Mouse (Mus musculus) embryonic facial prominence, embryonic 15.5 days (tissue): ENCODE data around the gene Ampd3. TPM values are rescaled to one million over a fixed set of nuclear protein-coding genes. Genes with fewer than 3 reads are reported as not detected.
A peak's percentile ranks its signal among the peaks of the same experiment; 100 is the strongest.

ENCODE experiments used
- ATAC-seq: fragments of 200-750 bp; cut with Nextera tagmentation; 2 replicates; pipeline ENCODE4 v1.8.0; 2017; ENCODE audit warnings: low read depth, moderate TSS enrichment; ENCODE audit not compliant: insufficient number of reproducible peaks, low FRiP score, low TSS enrichment
- H3K27ac ChIP-seq: fragments of 300-500 bp; sonication (generic); replicated peaks from 2 replicates; pipeline ENCODE4 v1.5.1; 2015; ENCODE audit warnings: mild to moderate bottlenecking, inconsistent platforms
- H3K27me3 ChIP-seq: fragments of 300-500 bp; sonication (generic); 2 replicates; pipeline ENCODE4 v1.6.1; 2015; ENCODE audit warnings: inconsistent platforms
- H3K36me3 ChIP-seq: fragments of 300-500 bp; sonication (generic); 2 replicates; pipeline ENCODE4 v1.6.1; 2015; ENCODE audit warnings: mild to moderate bottlenecking, inconsistent platforms
- H3K4me1 ChIP-seq: fragments of 300-500 bp; sonication (generic); 2 replicates; pipeline ENCODE4 v1.6.1; 2015; ENCODE audit warnings: inconsistent platforms
- H3K4me2 ChIP-seq: fragments of 300-500 bp; sonication (generic); replicated peaks from 2 replicates; pipeline ENCODE4 v1.6.1; 2015; ENCODE audit warnings: mild to moderate bottlenecking, inconsistent platforms
- H3K4me3 ChIP-seq: fragments of 300-500 bp; sonication (generic); replicated peaks from 2 replicates; pipeline ENCODE4 v1.5.1; 2015; ENCODE audit warnings: mild to moderate bottlenecking, inconsistent platforms
- H3K9ac ChIP-seq: fragments of 300-500 bp; sonication (generic); 2 replicates; pipeline ENCODE4 v1.6.1; 2015; ENCODE audit warnings: inconsistent platforms
- H3K9me3 ChIP-seq: fragments of 300-500 bp; sonication (generic); replicated peaks from 2 replicates; pipeline ENCODE4 v1.6.1; 2016; ENCODE audit warnings: inconsistent platforms
- WGBS: fragments of 180-500 bp; shearing (Covaris S2); methylation state at CpG from one replicate; pipeline ENCODE4 v1.1.7; 2015; 5-methylcytosine and 5-hydroxymethylcytosine counted together
- polyA plus RNA-seq: library from polyadenylated mRNA; unstranded; fragments of >200 nt; fragmentation: Nextera tagmentation; extraction: Ambion mirVana; gene quantifications from 2 replicates; pipeline ENCODE4 v1.2.1, GENCODE M21; 2015

Gene Ampd3
- polyA plus RNA-seq, 1 experiment from 2014 or later: 10.6 TPM

DNA sequence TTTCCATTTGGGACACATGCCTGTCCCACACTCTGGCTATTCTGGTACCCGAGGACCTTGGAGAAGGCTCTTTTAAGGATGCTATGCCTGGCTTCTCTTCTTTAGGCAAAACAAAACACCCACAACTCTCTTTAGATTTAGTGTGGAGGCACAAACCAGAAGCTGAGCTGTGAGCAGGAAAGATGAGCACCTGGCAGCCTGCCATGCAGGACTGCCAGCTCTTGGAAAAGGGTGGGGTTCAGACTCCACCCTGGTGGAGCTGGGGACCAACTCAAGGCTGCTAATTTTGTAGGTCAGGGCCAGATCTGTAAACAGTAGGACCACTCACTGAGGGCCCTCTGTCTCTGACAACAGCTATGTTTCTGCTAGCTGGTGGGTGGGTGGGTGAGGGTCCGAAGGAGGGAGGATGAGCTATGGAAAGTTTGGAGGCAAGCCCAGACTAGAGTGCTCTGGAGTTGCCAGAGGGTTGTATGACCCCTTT lies 13.3 kb downstream of the Ampd3 start:
- no peak overlapping the region for H3K4me2 ChIP-seq

DNA sequence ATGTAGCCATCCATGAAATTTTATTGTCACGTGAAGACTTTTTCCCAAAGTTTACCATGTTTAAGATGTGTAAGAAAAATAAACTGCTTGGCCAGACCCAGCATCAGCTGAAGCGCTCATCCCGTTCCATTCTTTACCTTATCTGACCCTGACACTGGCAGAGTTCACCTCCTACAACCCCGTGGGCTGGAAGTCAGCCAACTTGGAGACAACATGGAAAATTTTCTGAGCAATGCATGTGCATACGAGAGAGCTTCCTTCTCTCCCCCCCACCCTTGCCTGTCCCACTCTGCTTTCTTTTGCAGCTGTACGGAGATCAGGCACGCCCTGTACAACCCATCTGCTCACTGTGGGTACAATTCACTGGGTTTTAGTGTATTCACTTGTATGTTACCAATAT lies 14.1 kb downstream of the Ampd3 start:
- WGBS: 44% methylated on average over 7 of the region's 7 CpGs
- H3K9ac ChIP-seq: no peak overlapping the region
- H3K4me1 ChIP-seq: peaks cover 60% of the 10 kb centered on the region
- no peak for ATAC-seq
- H3K27me3 ChIP-seq: no peaks in the 10 kb centered on the region
- H3K27ac ChIP-seq: peak overlapping the region; percentile 79
- no peaks in the 10 kb centered on the region for H3K9me3 ChIP-seq
- no peaks in the 10 kb centered on the region for H3K36me3 ChIP-seq
- H3K4me3 ChIP-seq: no peak overlapping the region
- H3K4me2 ChIP-seq: no peak overlapping the region

More for the DNA sequence above, 13.3 kb downstream of the Ampd3 start:
- Histone ChIP-seq H3K4me1 (peaks cover 66% of the 10 kb centered on the region), H3K4me3 (no peak overlapping the region), H3K27me3 (no peaks in the 10 kb centered on the region), H3K27ac (peak overlapping the region; percentile 79), H3K9ac (no peak overlapping the region), H3K9me3 (no peaks in the 10 kb centered on the region), H3K36me3 (no peaks in the 10 kb centered on the region)
- peak; percentile 67 for ATAC-seq
- WGBS: 15% methylated on average over 2 of the region's 2 CpGs

DNA sequence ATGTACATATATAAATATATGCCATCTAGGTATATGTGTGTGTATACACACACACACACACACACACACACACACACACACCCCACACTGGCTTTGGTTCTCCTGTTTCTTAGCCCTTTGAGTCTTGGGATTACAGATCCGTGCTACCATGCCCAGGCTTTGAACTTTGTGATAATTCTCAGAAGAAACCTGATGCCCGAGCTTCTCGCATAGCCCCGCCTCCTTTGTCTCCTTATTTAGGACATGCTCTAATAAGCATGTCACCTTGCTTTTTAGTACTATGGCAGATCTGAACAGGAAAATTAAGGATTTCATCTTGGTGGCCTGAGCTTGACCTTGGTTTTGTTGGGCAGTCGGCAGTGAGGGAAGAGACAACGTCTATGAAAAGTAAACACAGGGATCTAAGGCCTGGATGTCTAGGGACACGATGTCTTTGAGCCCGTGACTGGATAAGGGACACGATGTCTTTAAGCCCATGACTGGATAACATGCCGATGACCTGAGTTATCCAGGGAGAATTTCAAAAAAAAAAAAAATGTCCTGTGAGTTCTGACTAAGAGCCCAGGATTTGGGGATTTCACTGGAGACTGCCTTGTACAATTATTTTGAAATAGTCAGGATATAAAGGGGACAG lies 15.0 kb downstream of the Ampd3 start:
- no peak for ATAC-seq
- Histone ChIP-seq H3K36me3 (no peaks in the 10 kb centered on the region), H3K27me3 (no peaks in the 10 kb centered on the region), H3K9ac (no peak overlapping the region), H3K4me2 (no peak overlapping the region), H3K27ac (no peak overlapping the region), H3K9me3 (no peaks in the 10 kb centered on the region), H3K4me1 (peaks cover 53% of the 10 kb centered on the region), H3K4me3 (no peak overlapping the region)
- WGBS: 36% methylated on average over 10 of the region's 10 CpGs

DNA sequence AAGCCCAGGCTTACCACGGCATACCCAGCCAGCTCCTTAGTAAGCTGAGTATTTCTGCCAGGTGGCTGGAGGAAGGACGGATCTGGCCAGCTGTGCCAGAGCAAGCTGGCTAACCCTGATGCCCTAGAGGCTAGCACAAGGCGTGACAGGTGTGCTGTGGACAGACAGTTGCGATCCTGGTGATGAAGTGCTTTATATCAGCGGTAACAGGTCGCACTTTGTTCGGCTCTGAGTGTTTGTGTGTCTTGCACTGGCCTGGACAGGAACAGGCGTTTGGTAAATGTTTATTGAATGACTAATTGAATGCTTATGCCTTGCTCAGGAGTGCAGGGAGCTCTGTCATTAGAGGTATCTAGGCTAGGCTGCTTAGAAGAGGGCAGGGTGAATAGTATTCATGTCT lies 17.0 kb downstream of the Ampd3 start:
- Histone ChIP-seq H3K9ac (no peak overlapping the region), H3K27me3 (no peaks in the 10 kb centered on the region), H3K36me3 (no peaks in the 10 kb centered on the region), H3K4me3 (no peak overlapping the region), H3K4me1 (peaks cover 45% of the 10 kb centered on the region), H3K4me2 (no peak overlapping the region), H3K27ac (no peak overlapping the region), H3K9me3 (no peaks in the 10 kb centered on the region)
- ATAC-seq: no peak
- 54% methylated on average over 8 of the region's 8 CpGs for WGBS

DNA sequence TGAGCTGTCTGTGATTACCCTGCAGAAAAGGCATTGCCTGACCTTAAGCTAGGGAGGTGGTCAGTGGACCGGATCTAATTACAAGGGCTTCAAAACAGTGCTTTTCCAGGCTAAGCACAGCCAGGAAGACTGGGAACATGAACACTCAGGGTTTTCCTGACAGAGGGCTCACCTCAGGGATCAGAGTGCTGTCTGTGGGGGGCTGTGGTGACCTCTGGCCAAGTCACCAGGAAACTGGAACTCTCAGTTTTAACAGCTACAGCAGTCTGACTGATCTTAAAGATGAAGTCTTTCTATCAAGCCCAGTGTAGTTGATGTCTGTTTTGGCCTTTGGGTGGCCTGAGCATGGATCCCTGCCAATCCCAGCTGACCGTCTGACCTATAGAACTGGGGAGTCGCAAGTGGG lies 17.7 kb downstream of the Ampd3 start:
- no peak for ATAC-seq
- 51% methylated on average over 3 of the region's 3 CpGs for WGBS
- H3K9me3 ChIP-seq: no peaks in the 10 kb centered on the region
- H3K36me3 ChIP-seq: no peaks in the 10 kb centered on the region
- H3K4me2 ChIP-seq: no peak overlapping the region
- no peaks in the 10 kb centered on the region for H3K27me3 ChIP-seq
- no peak overlapping the region for H3K9ac ChIP-seq
- H3K4me3 ChIP-seq: no peak overlapping the region
- peaks cover 37% of the 10 kb centered on the region for H3K4me1 ChIP-seq
- H3K27ac ChIP-seq: no peak overlapping the region

DNA sequence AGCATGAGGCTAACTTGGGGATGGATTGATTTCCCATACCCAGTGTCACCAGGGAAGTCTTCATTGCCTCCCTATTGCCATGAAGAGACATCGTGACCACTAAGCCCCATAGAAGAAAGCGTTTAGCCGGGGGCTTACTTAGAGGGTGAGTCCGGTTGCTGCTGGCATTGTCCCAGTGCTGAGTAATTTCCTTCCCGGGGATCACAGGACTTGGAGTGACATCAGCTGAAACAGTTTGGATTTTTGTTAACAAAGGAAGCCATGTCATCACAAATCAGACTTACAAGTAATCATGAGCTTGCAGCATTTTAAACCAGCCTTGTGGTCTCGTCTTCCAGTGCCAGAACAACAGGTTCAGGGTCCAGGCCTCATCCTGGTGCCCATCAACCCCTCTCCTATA lies 19.3 kb downstream of the Ampd3 start:
- no peak overlapping the region for H3K27ac ChIP-seq
- no peak for ATAC-seq
- H3K36me3 ChIP-seq: no peaks in the 10 kb centered on the region
- no peak overlapping the region for H3K4me3 ChIP-seq
- H3K4me2 ChIP-seq: no peak overlapping the region
- H3K4me1 ChIP-seq: peaks cover 21% of the 10 kb centered on the region
- no peaks in the 10 kb centered on the region for H3K27me3 ChIP-seq
- WGBS: 59% methylated on average over 6 of the region's 6 CpGs
- H3K9me3 ChIP-seq: no peaks in the 10 kb centered on the region
- no peak overlapping the region for H3K9ac ChIP-seq

DNA sequence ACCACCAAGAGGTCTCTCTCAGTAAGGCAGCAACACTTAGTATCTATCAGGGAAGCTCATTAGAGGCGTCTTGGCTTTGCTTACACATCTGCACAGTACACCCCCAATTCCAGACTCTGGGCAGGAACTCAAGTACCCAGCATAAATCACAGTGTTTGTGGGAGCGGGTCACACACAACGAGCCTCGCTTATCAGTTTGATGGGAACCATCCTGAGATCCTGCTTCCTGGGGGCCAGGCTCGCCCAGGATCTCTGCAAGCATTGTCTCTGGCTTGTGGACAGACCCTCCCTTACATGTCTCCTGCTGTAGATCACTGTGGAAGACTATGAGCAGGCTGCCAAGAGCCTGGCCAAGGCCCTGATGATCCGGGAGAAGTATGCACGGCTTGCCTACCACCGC lies 22.9 kb downstream of the Ampd3 start:
- Histone ChIP-seq H3K9ac (no peak overlapping the region), H3K27me3 (no peaks in the 10 kb centered on the region), H3K4me2 (no peak overlapping the region), H3K27ac (no peak overlapping the region), H3K4me3 (no peak overlapping the region), H3K4me1 (peaks cover 7% of the 10 kb centered on the region; the same call in 1 of the 2 replicates), H3K9me3 (no peaks in the 10 kb centered on the region), H3K36me3 (no peaks in the 10 kb centered on the region)
- no peak for ATAC-seq
- WGBS: 87% methylated on average over 8 of the region's 8 CpGs

DNA sequence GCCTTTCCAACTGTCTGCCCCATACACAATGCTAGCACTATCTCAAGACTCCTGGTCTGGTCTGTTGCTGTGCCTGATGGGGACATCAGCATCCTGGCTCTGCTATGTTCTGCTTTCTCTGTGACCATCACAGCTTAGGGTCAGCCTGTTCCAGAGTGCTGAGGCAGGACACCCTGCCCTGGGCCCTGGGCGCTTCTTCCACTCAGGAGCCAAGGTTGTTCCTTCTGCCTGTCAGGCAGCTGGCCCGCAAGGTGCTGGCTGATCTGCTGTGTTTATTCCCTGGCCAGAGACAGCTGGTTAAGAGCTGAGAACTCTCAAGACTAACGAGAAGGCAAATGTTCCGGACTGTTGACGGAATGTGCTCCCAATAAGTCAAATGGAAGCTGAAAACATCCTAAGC lies 24.2 kb downstream of the Ampd3 start:
- no peak for ATAC-seq
- Histone ChIP-seq H3K4me2 (no peak overlapping the region), H3K36me3 (no peaks in the 10 kb centered on the region), H3K27me3 (no peaks in the 10 kb centered on the region), H3K9me3 (no peaks in the 10 kb centered on the region), H3K9ac (no peak overlapping the region), H3K27ac (no peak overlapping the region), H3K4me1 (peaks cover 14% of the 10 kb centered on the region; the same call in 1 of the 2 replicates), H3K4me3 (no peak overlapping the region)
- 75% methylated on average over 5 of the region's 5 CpGs for WGBS

DNA sequence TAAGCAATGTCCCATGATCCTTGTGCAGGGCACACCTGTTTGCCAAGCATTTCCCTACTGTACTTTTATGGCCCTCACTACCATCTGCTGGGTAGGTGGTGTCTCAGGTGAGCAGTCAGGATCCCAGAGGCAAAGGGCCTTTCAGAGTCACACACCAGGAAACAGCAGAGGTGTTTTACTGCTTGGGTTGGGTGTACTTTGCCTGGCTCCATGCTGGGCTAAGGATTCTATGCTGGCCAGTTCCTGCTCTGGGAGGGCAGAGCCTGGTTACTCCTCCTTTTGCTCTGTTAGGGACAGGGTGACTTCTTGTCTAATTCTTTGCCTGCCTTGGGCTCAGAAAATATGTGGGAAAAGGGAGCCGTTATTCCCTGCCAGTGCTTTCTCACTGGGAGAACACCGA lies 24.8 kb downstream of the Ampd3 start:
- no peak for ATAC-seq
- no peaks in the 10 kb centered on the region for H3K36me3 ChIP-seq
- H3K27me3 ChIP-seq: no peaks in the 10 kb centered on the region
- no peak overlapping the region for H3K4me3 ChIP-seq
- H3K4me2 ChIP-seq: no peak overlapping the region
- WGBS: 76% methylated on average over 2 of the region's 2 CpGs
- H3K4me1 ChIP-seq: peaks cover 15% of the 10 kb centered on the region; the same call in 1 of the 2 replicates
- H3K9me3 ChIP-seq: no peaks in the 10 kb centered on the region
- H3K27ac ChIP-seq: no peak overlapping the region
- no peak overlapping the region for H3K9ac ChIP-seq

DNA sequence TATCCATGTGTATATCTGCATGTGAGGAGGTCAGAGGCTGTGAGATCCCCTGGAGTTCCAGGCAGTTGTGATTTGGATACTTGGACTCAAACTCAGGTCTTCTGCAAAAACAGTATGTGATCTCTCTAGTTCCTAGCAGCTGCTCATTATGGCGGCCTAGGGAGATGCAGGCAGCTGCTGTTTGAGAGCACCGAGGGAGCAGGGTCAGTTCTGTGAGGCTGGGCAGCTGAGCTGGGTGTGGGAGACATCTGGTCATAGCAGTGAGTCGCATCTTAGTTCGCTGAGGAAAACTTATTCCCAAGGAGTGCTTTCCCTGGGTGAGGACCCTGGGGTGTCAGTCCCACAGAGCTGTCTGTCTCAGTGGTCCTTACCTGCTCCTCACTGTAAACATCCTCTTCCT lies 26.7 kb downstream of the Ampd3 start:
- 73% methylated on average over 4 of the region's 4 CpGs for WGBS
- ATAC-seq: no peak
- no peak overlapping the region for H3K9ac ChIP-seq

DNA sequence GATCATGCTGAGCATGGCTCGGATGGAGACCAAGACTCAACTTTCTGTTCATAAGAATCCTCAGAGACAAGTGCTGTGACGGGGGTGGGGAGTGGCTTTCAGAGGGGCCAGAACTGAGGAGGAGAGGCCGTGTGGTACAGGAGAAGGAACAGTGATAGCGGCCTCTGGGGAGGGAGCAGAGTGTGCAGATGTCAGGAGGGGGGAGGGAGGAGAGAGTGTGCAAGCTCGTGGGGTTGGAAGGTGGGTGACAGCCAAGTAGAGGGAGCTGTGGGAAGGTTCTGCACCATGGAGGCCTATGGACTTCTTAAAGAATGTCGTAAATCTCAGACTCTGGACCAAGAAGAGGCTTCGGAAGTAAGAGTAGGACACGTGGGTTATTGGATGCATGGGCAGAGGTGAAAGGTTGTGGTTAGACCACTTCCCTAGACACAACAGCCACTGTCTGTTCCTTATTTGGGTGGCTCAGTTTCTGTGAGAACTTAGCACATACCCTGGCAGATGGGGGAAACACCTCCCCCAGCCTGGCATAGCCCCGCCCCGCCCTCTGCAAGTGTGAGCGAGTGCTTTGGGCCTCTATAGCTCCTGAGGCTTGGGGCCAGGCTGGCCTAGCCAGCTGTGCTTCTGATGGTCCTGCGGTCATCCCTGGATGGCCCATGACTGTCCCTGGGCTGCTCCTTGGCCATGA lies 28.5 kb downstream of the Ampd3 start:
- H3K27me3 ChIP-seq: no peaks in the 10 kb centered on the region
- no peaks in the 10 kb centered on the region for H3K9me3 ChIP-seq
- H3K4me2 ChIP-seq: no peak overlapping the region
- H3K9ac ChIP-seq: no peak overlapping the region
- ATAC-seq: no peak
- no peak overlapping the region for H3K4me3 ChIP-seq
- peaks cover 22% of the 10 kb centered on the region; the same call in 1 of the 2 replicates for H3K4me1 ChIP-seq
- 61% methylated on average over 12 of the region's 12 CpGs for WGBS
- no peaks in the 10 kb centered on the region for H3K36me3 ChIP-seq
- no peak overlapping the region for H3K27ac ChIP-seq

More for the DNA sequence above, 26.7 kb downstream of the Ampd3 start:
- Histone ChIP-seq H3K9me3 (no peaks in the 10 kb centered on the region), H3K36me3 (no peaks in the 10 kb centered on the region), H3K4me2 (no peak overlapping the region), H3K27me3 (no peaks in the 10 kb centered on the region), H3K4me1 (peaks cover 22% of the 10 kb centered on the region; the same call in 1 of the 2 replicates), H3K27ac (no peak overlapping the region), H3K4me3 (no peak overlapping the region)
